Mouse (Mus musculus): ENCODE results near the gene Fkbp7. TPM values are rescaled to one million over a fixed set of nuclear protein-coding genes. Genes with fewer than 3 reads are reported as not detected.
A peak's percentile ranks its signal among the peaks of the same experiment; 100 is the strongest.
"Not testable (repeated sequence)": the region's sequence is repeated elsewhere in the genome, so short reads cannot be mapped to it uniquely, and the experiment has no call there.

Gene Fkbp7
- polyA plus RNA-seq, 1 experiment from 2014 or later, result 11.8 TPM

GRCm38 (mm10) chr2:76622316-76622715 lies 50.6 kb downstream of the Fkbp7 start:
- not testable (repeated sequence) for H3K9ac ChIP-seq (replicated peaks); H3K4me3 ChIP-seq; H3K9me3 ChIP-seq; ATAC-seq (replicated peaks); H3K4me2 ChIP-seq (replicated peaks); H3K4me1 ChIP-seq; H3K27me3 ChIP-seq; H3K27ac ChIP-seq (replicated peaks)
- H3K36me3 ChIP-seq, result peaks cover 31% of the 10 kb centered on the region
- 100% methylated on average over 2 of the region's 2 CpGs for WGBS

- Histone ChIP-seq H3K9me3 (no peaks in the 10 kb centered on the region), H3K4me3 (no peak overlapping the region), H3K27me3 (no peaks in the 10 kb centered on the region), H3K4me1 (no peaks in the 10 kb centered on the region), H3K36me3 (peaks cover 25% of the 10 kb centered on the region), H3K27ac (replicated peaks) (no peak overlapping the region), H3K4me2 (replicated peaks) (no peak overlapping the region), H3K9ac (replicated peaks) (no peak overlapping the region)
- 79% methylated on average over 1 of the region's 1 CpGs for WGBS
- ATAC-seq (replicated peaks), result no peak
Measured at GRCm38 (mm10) chr2:76621724-76622123, 51.2 kb downstream of the Fkbp7 start.

DNA sequence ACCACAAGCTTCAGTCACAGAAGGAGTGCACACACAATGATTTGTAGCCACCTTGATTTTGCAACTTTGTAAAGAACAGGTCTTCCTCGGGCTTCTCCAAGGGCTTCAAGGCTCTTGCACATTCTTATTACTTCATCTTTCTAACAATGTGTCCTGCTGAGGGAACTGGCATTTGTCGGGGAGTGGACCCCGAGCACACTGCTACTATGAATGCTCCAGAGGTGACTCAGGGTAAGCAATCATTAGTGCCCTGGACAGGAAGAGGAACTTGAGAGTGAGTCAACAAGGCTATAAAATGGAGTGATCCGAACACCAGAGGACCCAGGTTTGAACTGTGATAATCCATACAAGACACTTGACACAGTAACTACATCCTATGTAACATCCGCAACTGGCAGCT lies 52.7 kb downstream of the Fkbp7 start:
- ATAC-seq (replicated peaks), result no peak
- Histone ChIP-seq H3K4me1 (no peaks in the 10 kb centered on the region), H3K9me3 (no peaks in the 10 kb centered on the region), H3K27me3 (no peaks in the 10 kb centered on the region), H3K4me2 (replicated peaks) (no peak overlapping the region), H3K36me3 (peaks cover 11% of the 10 kb centered on the region), H3K9ac (replicated peaks) (no peak overlapping the region), H3K27ac (replicated peaks) (no peak overlapping the region), H3K4me3 (no peak overlapping the region)
- WGBS, result 93% methylated on average over 5 of the region's 5 CpGs

- Histone ChIP-seq H3K4me3 (no peak overlapping the region), H3K4me2 (replicated peaks) (no peak overlapping the region), H3K4me1 (no peaks in the 10 kb centered on the region), H3K9ac (replicated peaks) (no peak overlapping the region), H3K9me3 (no peaks in the 10 kb centered on the region), H3K27ac (replicated peaks) (no peak overlapping the region), H3K36me3 (peaks cover 1% of the 10 kb centered on the region; the same call in 1 of the 2 replicates), H3K27me3 (no peaks in the 10 kb centered on the region)
- WGBS, result 24% methylated on average over 1 of the region's 1 CpGs
- ATAC-seq (replicated peaks), result peak; percentile 76
Measured at GRCm38 (mm10) chr2:76618078-76618477, 54.8 kb downstream of the Fkbp7 start.

Other genes with a start within 250 kb of the Fkbp7 start
- 86.9 and 90.8 TPM in 2 replicates for gene Prkra, start 25.1 kb downstream of the Fkbp7 start, polyA plus RNA-seq (2015; fragmentation: Nextera tagmentation; extraction: Ambion mirVana)
- 0.51 and 0.91 TPM in 2 replicates for gene Pjvk, start 24.6 kb downstream of the Fkbp7 start, polyA plus RNA-seq (2015; fragmentation: Nextera tagmentation; extraction: Ambion mirVana)
- gene Plekha3, start 2.2 kb upstream of the Fkbp7 start, polyA plus RNA-seq (2015; fragmentation: Nextera tagmentation; extraction: Ambion mirVana), result 12.7 and 13.6 TPM in 2 replicates